Comparison of ENCODE assay signal across 33 mouse cellular contexts in the genomic region with DNA sequence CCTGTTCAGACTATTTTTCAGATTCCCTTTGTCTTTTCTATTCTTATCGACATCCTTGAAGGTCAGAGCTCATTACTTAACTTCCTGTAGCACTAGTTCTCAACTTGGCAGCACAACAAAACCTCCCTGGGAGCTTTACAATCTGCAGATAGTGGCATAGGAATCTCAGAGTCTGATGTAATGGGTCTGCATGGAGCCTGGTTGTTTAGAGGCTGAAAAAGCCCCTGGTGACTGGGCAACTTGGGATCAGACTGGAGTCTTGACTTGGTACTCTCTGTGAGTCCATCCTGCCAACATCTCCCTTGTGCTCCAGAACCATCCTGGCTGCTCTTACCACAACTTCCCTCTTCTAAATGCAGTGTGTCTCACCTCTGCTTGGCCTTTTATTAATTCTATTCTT.
DNase-seq lines count a peak whose midpoint lies in the region; ATAC-seq lines count a peak whose summit lies in the region.
"Had no signal": no experiment of that assay in that cellular context is flagged by ENCODE, and none has a peak within 500 bp of the region (broad histone marks: within the 10 kb centered on the region; RNA-seq: fewer than 3 reads in every experiment).

No protein-coding gene starts in this region.

- peak; percentile 4 to 9 for DNase-seq in heart, adult 18-20 months
- no peak for DNase-seq in heart, postnatal 4 days
- peak; percentile 6 for DNase-seq in kidney, adult 9 months
- DNase-seq in midbrain, embryonic 11.5 days (ENCODE audit: low spot score, missing footprints) = peak; percentile 79
- peak; percentile 3 for DNase-seq in lung, postnatal 14 days
- no peak for DNase-seq in cerebellum, adult 9-10 months
- DNase-seq: adrenal gland, adult 8-10 months; cerebellum, adult 18-20 months; cerebellum, postnatal 25 days; gastrocnemius, adult 2 months; heart, postnatal 14 days; layer of hippocampus, adult 9-11 months; right cerebral cortex, adult 18-20 months; right cerebral cortex, postnatal 4 days; thymus, adult 2 months; thymus, postnatal 4 days had no signal

- H3K36me3 ChIP-seq in kidney, embryonic 14.5 days (ENCODE audit: control insufficient read depth, insufficient read depth, low read length) = no peaks in the 10 kb centered on the region
- no peaks in the 10 kb centered on the region for H3K36me3 ChIP-seq in midbrain, embryonic 11.5 days (ENCODE audit: control insufficient read depth, insufficient read depth, low read length)
- H3K36me3 ChIP-seq in midbrain, embryonic 15.5 days (replicated peaks) = no peaks in the 10 kb centered on the region
- H3K36me3 ChIP-seq: embryonic facial prominence, embryonic 13.5 days; G1E; heart, embryonic 13.5 days; hindbrain, embryonic 15.5 days; intestine, embryonic 15.5 days; limb, embryonic 13.5 days; liver, embryonic 12.5 days; lung, embryonic 15.5 days; neural tube, embryonic 13.5 days; stomach, embryonic 15.5 days had no signal

- no peak for ATAC-seq in kidney, embryonic 14.5 days (ENCODE audit: low FRiP score, low TSS enrichment)
- ATAC-seq in midbrain, embryonic 11.5 days (ENCODE audit: low FRiP score) = no peak
- no peak for ATAC-seq in midbrain, embryonic 15.5 days (replicated peaks)
- ATAC-seq: forebrain, embryonic 13.5 days; intestine, embryonic 15.5 days; liver, embryonic 12.5 days; midbrain, embryonic 16.5 days; Patski had no signal

- H3K9ac ChIP-seq in kidney, embryonic 14.5 days (ENCODE audit: low read depth, low read length) = no peak overlapping the region
- no peak overlapping the region for H3K9ac ChIP-seq in midbrain, embryonic 11.5 days (ENCODE audit: low read length)
- no peak overlapping the region for H3K9ac ChIP-seq in midbrain, embryonic 15.5 days
- H3K9ac ChIP-seq: embryonic facial prominence, embryonic 13.5 days; forebrain, embryonic 13.5 days; heart, embryonic 13.5 days; hindbrain, embryonic 15.5 days; intestine, embryonic 15.5 days; limb, embryonic 13.5 days; liver, embryonic 12.5 days; lung, embryonic 15.5 days; neural tube, embryonic 13.5 days; stomach, embryonic 15.5 days had no signal

- H3K27me3 ChIP-seq in kidney, embryonic 14.5 days (ENCODE audit: control insufficient read depth, insufficient read depth, low read length) = no peaks in the 10 kb centered on the region
- no peaks in the 10 kb centered on the region for H3K27me3 ChIP-seq in midbrain, embryonic 11.5 days (ENCODE audit: control insufficient read depth, insufficient read depth, low read length)
- no peaks in the 10 kb centered on the region for H3K27me3 ChIP-seq in midbrain, embryonic 15.5 days (replicated peaks)
- H3K27me3 ChIP-seq: CH12.LX; embryonic facial prominence, embryonic 13.5 days; forebrain, embryonic 13.5 days; heart, embryonic 13.5 days; hindbrain, embryonic 15.5 days; intestine, embryonic 15.5 days; limb, embryonic 13.5 days; liver, embryonic 12.5 days; lung, embryonic 15.5 days; neural tube, embryonic 13.5 days; stomach, embryonic 15.5 days had no signal

- H3K27ac ChIP-seq in kidney, embryonic 14.5 days (ENCODE audit: low read depth, low read length) = no peak overlapping the region
- H3K27ac ChIP-seq in midbrain, embryonic 11.5 days (ENCODE audit: low read depth, low read length) = no peak overlapping the region
- H3K27ac ChIP-seq in midbrain, embryonic 15.5 days = no peak overlapping the region
- H3K27ac ChIP-seq: embryonic facial prominence, embryonic 13.5 days; forebrain, embryonic 13.5 days; gastrocnemius, adult 2 months; heart, embryonic 13.5 days; hindbrain, embryonic 15.5 days; intestine, embryonic 15.5 days; limb, embryonic 13.5 days; liver, embryonic 12.5 days; lung, embryonic 15.5 days; neural tube, embryonic 13.5 days; stomach, embryonic 15.5 days had no signal

- WGBS in kidney, embryonic 14.5 days = 23% methylated on average over 1 of the region's 1 CpGs
- 64% methylated on average over 1 of the region's 1 CpGs for WGBS in midbrain, embryonic 11.5 days
- 57% methylated on average over 1 of the region's 1 CpGs for WGBS in midbrain, embryonic 15.5 days

- no peaks in the 10 kb centered on the region for H3K9me3 ChIP-seq in kidney, embryonic 14.5 days (ENCODE audit: control insufficient read depth, low read length)
- H3K9me3 ChIP-seq in midbrain, embryonic 11.5 days (ENCODE audit: control insufficient read depth, low read length) = peaks cover 6% of the 10 kb centered on the region; the same call in 1 of the 2 replicates
- H3K9me3 ChIP-seq in midbrain, embryonic 15.5 days = 0 out of 2 replicates have a peak, but pooled peaks cover 5% of the 10 kb centered on the region
- H3K9me3 ChIP-seq: embryonic facial prominence, embryonic 13.5 days; G1E; heart, embryonic 13.5 days; hindbrain, embryonic 15.5 days; intestine, embryonic 15.5 days; liver, embryonic 12.5 days; lung, embryonic 15.5 days; stomach, embryonic 15.5 days had no signal

- H3K4me2 ChIP-seq in kidney, embryonic 14.5 days (replicated peaks; ENCODE audit: low read depth, low read length) = no peak overlapping the region
- H3K4me2 ChIP-seq in midbrain, embryonic 11.5 days = no peak overlapping the region
- H3K4me2 ChIP-seq in midbrain, embryonic 15.5 days = no peak overlapping the region
- H3K4me2 ChIP-seq: embryonic facial prominence, embryonic 13.5 days; forebrain, embryonic 13.5 days; heart, embryonic 13.5 days; hindbrain, embryonic 15.5 days; intestine, embryonic 15.5 days; limb, embryonic 13.5 days; liver, embryonic 12.5 days; lung, embryonic 15.5 days; neural tube, embryonic 13.5 days; stomach, embryonic 15.5 days had no signal

- H3K4me3 ChIP-seq in kidney, embryonic 14.5 days (ENCODE audit: low read length) = no peak overlapping the region
- no peak overlapping the region for H3K4me3 ChIP-seq in midbrain, embryonic 11.5 days (ENCODE audit: low read depth, low read length)
- H3K4me3 ChIP-seq in midbrain, embryonic 15.5 days = no peak overlapping the region
- H3K4me3 ChIP-seq: embryonic facial prominence, embryonic 13.5 days; forebrain, embryonic 13.5 days; gastrocnemius, adult 2 months; heart, embryonic 13.5 days; hindbrain, embryonic 15.5 days; intestine, embryonic 15.5 days; limb, embryonic 13.5 days; liver, embryonic 12.5 days; lung, embryonic 15.5 days; myocyte; neural tube, embryonic 13.5 days; stomach, embryonic 15.5 days had no signal

- H3K4me1 ChIP-seq in kidney, embryonic 14.5 days (ENCODE audit: control insufficient read depth, insufficient read depth, low read length) = no peaks in the 10 kb centered on the region
- H3K4me1 ChIP-seq in midbrain, embryonic 11.5 days (ENCODE audit: control insufficient read depth, insufficient read depth, low read length) = peaks cover 10% of the 10 kb centered on the region
- H3K4me1 ChIP-seq in midbrain, embryonic 15.5 days = peaks cover 13% of the 10 kb centered on the region
- H3K4me1 ChIP-seq: liver, embryonic 12.5 days had no signal

Comparison
In these comparisons a context has a peak if more than half of its experiments do, and no peak if none do; other contexts are left out.
1. DNase-seq: peak in heart, adult 18-20 months (2 of 2), kidney, adult 9 months (single experiment), midbrain, embryonic 11.5 days (single experiment) and lung, postnatal 14 days (single experiment); none in heart, postnatal 4 days (single experiment) and cerebellum, adult 9-10 months (single experiment).